Mouse (Mus musculus) CH12.LX (cell line): ENCODE data around the gene Popdc3.

ENCODE experiments used
- CTCF ChIP-seq, 2 experiments: IDR thresholded peaks in 1 of 2; conservative IDR thresholded peaks in 1 of 2; 2 replicates each; pipeline ENCODE4 v1.5.1; 2011 to 2012; ENCODE audit warnings: low read depth in 2 of 2, low read length in 2 of 2, improper control_type of control experiment in 1 of 2, inconsistent platforms in 1 of 2, mild to moderate bottlenecking in 1 of 2, moderate library complexity in 1 of 2
- EP300 ChIP-seq: IDR thresholded peaks from 2 replicates; pipeline ENCODE4 v1.6.1; 2011; ENCODE audit warnings: low read length, improper control_type of control experiment
- ETS1 ChIP-seq: conservative IDR thresholded peaks from 2 replicates; pipeline ENCODE4 v1.6.1; 2012; ENCODE audit warnings: low read depth, mild to moderate bottlenecking, inconsistent platforms, low read length, improper control_type of control experiment, moderate library complexity
- HCFC1 ChIP-seq: IDR thresholded peaks from 2 replicates; pipeline ENCODE4 v1.6.1; 2012; ENCODE audit warnings: low read depth, mild to moderate bottlenecking, inconsistent platforms, low read length, improper control_type of control experiment
- MYC ChIP-seq: IDR thresholded peaks from 2 replicates; pipeline ENCODE4 v1.6.1; 2011; ENCODE audit warnings: low read depth, mild to moderate bottlenecking, improper control_type of control experiment, low read length
- NRF1 ChIP-seq: IDR thresholded peaks from 2 replicates; pipeline ENCODE4 v1.6.1; 2014; ENCODE audit warnings: low read depth, mild to moderate bottlenecking, inconsistent platforms, low read length, improper control_type of control experiment, moderate library complexity
- RCOR1 ChIP-seq: conservative IDR thresholded peaks from 2 replicates; pipeline ENCODE4 v1.6.1; 2012; ENCODE audit warnings: low read depth, mild to moderate bottlenecking, inconsistent platforms, low read length, improper control_type of control experiment

GRCm38 (mm10) chr10:45303315-45304036 lies 125.6 kb downstream of the Popdc3 start:
- TF ChIP-seq EP300 (no peak), CTCF (conservative IDR thresholded peaks at IDR 0.05 in 1 of 2, IDR thresholded peaks at IDR 0.05 in 1 of 2; ENCODE audit: low read depth in 2 of 2, low read length in 2 of 2) (no peak), RCOR1 (no peak), MYC (no peak), ETS1 (no peak), NRF1 (no peak), HCFC1 (no peak)
